Mouse (Mus musculus) frontal cortex, postnatal 25 days (tissue): ENCODE results near the gene Fxr1.
"Not testable (repeated sequence)": the region's sequence is repeated elsewhere in the genome, so short reads cannot be mapped to it uniquely, and the experiment has no call there.

Experiments used
- DNase-seq, 2 experiments: peaks; one replicate each; pipeline ENCODE4 v3.0.0; 2022; ENCODE audit warnings: low spot score in 2 of 2

The Fxr1 gene

GRCm38 (mm10) chr3:34019540-34020381 is at the start of gene Fxr1:
TSS of gene Fxr1 (plus strand) at chr3:34019943.
- DNase-seq: peak; percentile 66 to 67

GRCm38 (mm10) chr3:33979395-33979794 is 40.3 kb upstream of the Fxr1 start:
- DNase-seq: no peak

DNA sequence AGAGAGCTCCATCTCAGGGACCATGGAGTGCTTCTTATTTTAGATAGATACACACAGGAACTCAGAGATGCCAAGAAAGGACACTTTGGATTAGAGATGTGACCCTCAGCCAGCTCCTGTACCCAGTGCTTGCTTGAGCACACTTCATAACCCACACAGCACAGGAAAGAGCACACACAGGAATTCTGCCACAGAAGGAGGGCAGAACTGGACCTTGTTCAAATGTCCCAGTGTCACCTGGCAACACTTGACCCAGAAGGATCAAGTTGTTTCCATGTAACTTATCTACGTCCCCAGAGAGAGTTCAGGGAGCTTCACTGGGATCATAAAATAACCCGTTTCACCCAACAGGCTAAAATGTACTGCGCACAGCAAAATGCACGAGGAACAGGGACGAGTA is 37.0 kb upstream of the Fxr1 start:
- DNase-seq: no peak

DNA sequence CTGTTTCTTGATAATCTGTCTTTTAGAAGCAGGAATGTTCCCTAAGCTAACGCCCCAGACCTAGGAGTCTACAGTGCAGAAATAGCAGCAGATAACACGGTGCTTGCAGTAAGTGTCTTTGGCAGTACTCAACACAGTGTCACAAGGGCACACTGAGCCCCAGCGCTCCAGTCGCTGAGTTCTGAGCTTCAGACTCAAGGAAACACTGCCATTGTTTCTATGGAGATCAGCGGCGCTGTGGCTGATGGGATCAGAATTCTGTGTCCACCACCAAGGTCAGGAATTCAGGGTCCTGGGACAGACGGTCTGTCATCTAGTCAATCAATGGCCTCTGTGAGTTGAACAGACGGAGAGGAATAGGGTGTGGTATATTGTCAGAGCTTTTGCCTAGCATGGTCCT is 30.4 kb upstream of the Fxr1 start:
- no peak for DNase-seq

- no peak for DNase-seq
These were observed 29.3 kb upstream of the Fxr1 start for GRCm38 (mm10) chr3:33990451-33990850.

GRCm38 (mm10) chr3:33990921-33991320 is 28.8 kb upstream of the Fxr1 start:
- no peak for DNase-seq

DNA sequence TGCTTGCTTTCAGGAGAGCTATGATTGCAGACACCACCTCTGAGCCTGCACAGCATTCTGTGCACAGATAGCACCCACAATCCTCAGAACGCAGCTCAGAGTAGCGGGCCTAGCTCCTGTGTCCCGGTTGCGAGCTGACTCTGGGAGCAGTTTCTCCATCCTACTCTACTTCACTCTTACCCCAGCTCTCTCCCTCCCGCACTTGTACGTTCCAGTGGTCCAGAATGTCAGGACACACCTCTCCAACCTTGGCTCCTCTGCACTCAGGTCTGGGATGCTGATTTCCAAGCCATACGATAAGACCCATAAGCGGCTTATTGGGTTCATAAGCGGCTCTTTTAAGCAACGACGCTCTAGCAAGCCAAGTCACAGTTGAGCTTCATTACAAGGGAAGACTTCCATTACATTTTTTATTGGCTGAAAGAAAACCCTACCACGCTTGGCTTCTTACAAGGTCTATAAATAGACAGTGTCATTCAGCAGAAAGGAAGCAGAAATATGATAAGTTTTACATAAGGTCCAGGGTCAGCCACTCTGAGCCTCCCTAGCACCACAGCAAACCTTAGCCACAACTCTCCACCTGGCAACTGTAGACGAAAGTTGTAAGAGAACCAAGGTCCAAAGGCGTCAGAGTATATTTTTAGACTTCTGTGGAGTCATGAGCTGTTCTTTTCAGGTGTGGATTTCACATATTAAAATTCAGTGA is 26.2 kb upstream of the Fxr1 start:
- no peak for DNase-seq

GRCm38 (mm10) chr3:33994127-33994488 is 25.6 kb upstream of the Fxr1 start:
- DNase-seq: no peak

- DNase-seq: not testable (repeated sequence)
These were observed 18.1 kb upstream of the Fxr1 start for GRCm38 (mm10) chr3:34001691-34002090.

- DNase-seq: no peak
These were observed 15.9 kb upstream of the Fxr1 start for GRCm38 (mm10) chr3:34003860-34004259.

DNA sequence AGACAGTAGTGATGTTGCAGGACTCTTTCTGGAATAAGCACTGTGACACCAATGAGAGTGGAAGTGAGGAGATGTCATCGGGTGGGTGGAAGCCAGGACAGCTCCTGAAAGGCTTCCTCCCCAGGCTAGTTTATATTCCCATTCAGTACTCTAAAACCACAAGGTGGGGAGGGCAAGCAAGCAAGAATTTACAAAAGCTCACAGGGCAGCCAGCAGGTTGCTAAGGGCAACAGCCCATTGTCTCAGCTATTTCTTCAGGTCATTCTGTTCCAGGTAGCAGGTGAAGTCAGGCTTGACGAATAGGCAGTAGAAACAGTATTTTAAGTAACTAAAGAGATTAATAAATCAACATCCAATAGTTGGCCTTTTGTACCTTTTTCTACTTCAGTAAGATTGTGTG is 13.4 kb upstream of the Fxr1 start:
- DNase-seq: no peak

GRCm38 (mm10) chr3:34006824-34007223 is 12.9 kb upstream of the Fxr1 start:
- no peak for DNase-seq

DNA sequence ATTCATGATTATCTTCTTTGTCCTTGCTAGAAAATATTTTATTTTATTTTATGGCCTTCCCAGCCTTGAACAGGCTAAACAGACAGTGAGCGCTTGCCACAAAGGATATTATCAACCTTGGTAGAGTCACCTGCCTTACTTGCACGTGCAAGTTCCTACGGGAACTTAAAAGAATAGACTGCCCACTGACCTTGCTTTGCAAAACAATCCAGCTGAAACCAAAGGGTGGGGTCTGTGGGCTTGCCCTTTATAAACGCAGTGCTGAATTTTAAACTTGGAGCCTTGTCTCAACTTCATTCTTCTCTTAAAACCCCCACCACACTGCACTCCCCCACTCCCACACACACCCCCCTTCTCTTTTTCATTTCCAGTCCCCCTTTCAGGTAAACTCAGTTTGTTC is 12.1 kb upstream of the Fxr1 start:
- DNase-seq: no peak

GRCm38 (mm10) chr3:34008191-34008590 is 11.6 kb upstream of the Fxr1 start:
- DNase-seq: no peak

- no peak for DNase-seq
These were observed 877 bp downstream of the Fxr1 start for GRCm38 (mm10) chr3:34020382-34021258.

GRCm38 (mm10) chr3:34021259-34021828 is 1.6 kb downstream of the Fxr1 start:
- DNase-seq: no peak

DNA sequence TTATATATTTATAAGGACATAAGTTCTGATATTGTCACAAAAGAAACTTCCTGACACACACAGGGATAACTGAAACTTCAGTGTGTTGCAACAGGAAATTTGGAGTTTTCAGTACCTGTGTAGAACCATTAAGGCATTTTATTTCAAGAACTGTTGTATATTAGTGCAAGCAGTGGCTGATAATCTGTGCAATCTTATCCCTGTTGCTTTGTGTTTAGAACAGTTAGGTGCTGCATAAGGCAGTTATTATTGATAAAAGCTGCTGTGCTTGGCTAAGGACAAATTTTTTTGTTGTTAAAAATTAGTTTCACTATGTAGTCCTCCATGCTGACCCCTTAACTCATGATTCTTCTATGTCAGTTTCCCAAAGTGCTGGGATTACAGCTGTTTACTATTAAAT is 9.2 kb downstream of the Fxr1 start:
- no peak for DNase-seq

GRCm38 (mm10) chr3:34030601-34031000 is 10.9 kb downstream of the Fxr1 start:
- DNase-seq: no peak

DNA sequence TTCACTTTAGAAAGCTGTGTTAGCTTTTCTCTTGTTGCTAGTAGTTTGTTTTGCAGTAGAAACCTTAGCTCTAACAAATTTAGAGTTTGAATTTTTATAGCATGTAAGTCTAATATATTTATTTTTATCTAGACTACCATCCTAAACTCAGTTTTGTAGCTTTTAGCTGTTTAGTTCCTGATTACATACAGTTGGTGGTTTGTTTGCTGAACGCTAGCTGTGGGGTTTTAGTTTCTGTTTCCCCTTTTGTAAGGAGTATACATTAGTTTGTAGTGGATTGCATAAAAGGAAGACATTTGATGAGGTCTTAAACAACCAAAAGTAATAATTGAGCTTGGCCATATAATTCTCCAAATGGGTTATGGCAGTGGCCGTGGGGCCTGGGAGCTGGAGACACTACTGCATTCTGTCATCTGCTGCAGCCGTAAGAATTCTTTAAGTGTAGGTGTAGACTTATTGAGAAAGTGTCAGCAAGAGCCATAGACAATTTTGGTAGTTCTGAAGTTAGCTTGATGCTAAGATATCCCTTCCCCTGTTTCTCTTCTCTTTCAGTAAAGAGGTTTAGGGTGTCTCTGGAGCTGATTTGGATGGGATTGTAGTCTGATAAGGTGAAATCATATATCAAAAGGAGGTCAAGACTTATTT is 14.1 kb downstream of the Fxr1 start:
- no peak for DNase-seq

- DNase-seq: no peak
These were observed 15.1 kb downstream of the Fxr1 start for GRCm38 (mm10) chr3:34034803-34035202.

DNA sequence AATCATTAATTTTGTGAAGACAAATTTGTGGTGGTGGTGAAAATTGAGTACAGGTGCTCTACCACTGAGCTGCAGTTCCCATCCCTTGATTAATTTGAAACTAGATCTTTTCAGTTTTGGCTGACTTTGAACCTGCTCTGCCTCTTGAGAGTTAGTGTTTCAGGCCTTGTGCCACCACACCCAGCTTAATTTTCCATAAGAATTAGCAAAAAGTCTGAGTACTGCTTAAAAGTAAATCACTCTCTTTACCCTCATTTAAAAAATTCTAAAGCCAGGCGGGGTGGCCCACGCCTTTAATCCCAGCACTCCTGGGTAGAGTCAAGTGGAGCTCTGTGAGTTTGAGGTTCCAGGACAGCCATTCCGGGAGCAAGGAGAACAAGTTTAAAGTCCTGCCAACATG is 16.0 kb downstream of the Fxr1 start:
- no peak for DNase-seq
